In genomic region chr2:166059684-166060423, GRCm38 (mm10) we compare ENCODE assay signal across 10 mouse cellular contexts.
A peak's percentile ranks its signal among the peaks of the same experiment; 100 is the strongest.
DNase-seq lines count a peak whose midpoint lies in the region; ATAC-seq and TF ChIP-seq lines count a peak whose summit lies in the region.
"Had no signal": no experiment of that assay in that cellular context is flagged by ENCODE, and none has a peak within 500 bp of the region (broad histone marks: within the 10 kb centered on the region; RNA-seq: fewer than 3 reads in every experiment).

No protein-coding gene starts in this region.

- no peaks in the 10 kb centered on the region for H3K4me1 ChIP-seq in liver, adult 2 months (ENCODE audit: control insufficient read depth, insufficient read depth, low read length)
- no peaks in the 10 kb centered on the region for H3K4me1 ChIP-seq in liver, embryonic 11.5 days (replicated peaks; ENCODE audit: control insufficient read depth, insufficient read depth, low read length)
- H3K4me1 ChIP-seq in bone marrow, adult 2 months (ENCODE audit: control insufficient read depth, insufficient read depth, low read length): no peaks in the 10 kb centered on the region; the same call in 1 of the 2 replicates
- H3K4me1 ChIP-seq: liver, embryonic 15.5 days had no signal

- no peak overlapping the region for H3K9ac ChIP-seq in liver, adult 2 months (ENCODE audit: low read depth, low read length)
- no peak overlapping the region for H3K9ac ChIP-seq in liver, embryonic 11.5 days (ENCODE audit: low read depth, low read length)
- H3K9ac ChIP-seq: liver, embryonic 15.5 days had no signal

- H3K27ac ChIP-seq in liver, adult 2 months (replicated peaks; ENCODE audit: insufficient read depth, low read depth, low read length): no peak overlapping the region
- H3K27ac ChIP-seq in liver, embryonic 11.5 days (ENCODE audit: low read depth, low read length): no peak overlapping the region
- no peak overlapping the region for H3K27ac ChIP-seq in bone marrow, adult 2 months (ENCODE audit: control insufficient read depth, insufficient read depth, low read depth, low read length, poor library complexity)
- H3K27ac ChIP-seq: liver, embryonic 15.5 days had no signal

- 91% methylated on average over 7 of the region's 7 CpGs for WGBS in liver, adult 2 months
- 72% methylated on average over 7 of the region's 7 CpGs for whole genome bisulfite sequencing in liver, embryonic 11.5 days
- WGBS in bone marrow, adult 2 months: 79% methylated on average over 7 of the region's 7 CpGs

- DNase-seq in embryo, embryonic 10 days (ENCODE audit: low spot score): peak; percentile 46
- DNase-seq in embryo, embryonic 11 days: no peak
- no peak for DNase-seq in liver, adult 2 months (ENCODE audit: extremely low read depth, low read depth, low spot score)
- no peak for DNase-seq in liver, embryonic 11.5 days (ENCODE audit: low spot score)
- peak; percentile 72 to 81 for DNase-seq in left cerebral cortex, adult 18-20 months (ENCODE audit: low spot score in 2 of 2)
- peak; percentile 87 for DNase-seq in right cerebral cortex, adult 18-20 months

- H3K27me3 ChIP-seq in liver, adult 2 months (ENCODE audit: control insufficient read depth, insufficient read depth, low read length): no peaks in the 10 kb centered on the region
- H3K27me3 ChIP-seq in liver, embryonic 11.5 days (replicated peaks; ENCODE audit: control insufficient read depth, insufficient read depth, low read length): no peaks in the 10 kb centered on the region
- H3K27me3 ChIP-seq: liver, embryonic 15.5 days; Patski had no signal

- H3K4me2 ChIP-seq in liver, embryonic 11.5 days: no peak overlapping the region
- H3K4me2 ChIP-seq: liver, embryonic 15.5 days had no signal

- ATAC-seq in liver, embryonic 11.5 days (replicated peaks; ENCODE audit: low FRiP score): no peak
- no peak for ATAC-seq in erythroid progenitor cell, adult 5-6 weeks (replicated peaks; ENCODE audit: low FRiP score, poor library complexity, severe bottlenecking)
- ATAC-seq: Patski had no signal

- no peak for TF ChIP-seq POLR2A in liver, adult 2 months (IDR thresholded peaks at IDR 0.05; ENCODE audit: extremely low read depth, insufficient read depth, low read length)
- no peak for TF ChIP-seq POLR2A in bone marrow, adult 2 months (IDR thresholded peaks at IDR 0.05; ENCODE audit: borderline replicate concordance, control insufficient read depth, low read depth, low read length)

- peaks cover 50% of the 10 kb centered on the region for H3K36me3 ChIP-seq in liver, adult 2 months (ENCODE audit: control insufficient read depth, insufficient read depth, low read length)
- peaks cover 20% of the 10 kb centered on the region for H3K36me3 ChIP-seq in liver, embryonic 11.5 days (ENCODE audit: control insufficient read depth, insufficient read depth, low read length)

- no peaks in the 10 kb centered on the region for H3K79me2 ChIP-seq in liver, adult 2 months (ENCODE audit: control insufficient read depth, insufficient read depth, low read length)

- no peak overlapping the region for H3K4me3 ChIP-seq in liver, adult 2 months (ENCODE audit: insufficient read depth, low read depth, low read length)
- H3K4me3 ChIP-seq in liver, embryonic 11.5 days (ENCODE audit: low read depth, low read length): no peak overlapping the region
- no peak overlapping the region for H3K4me3 ChIP-seq in bone marrow, adult 2 months (replicated peaks; ENCODE audit: control insufficient read depth, low read depth, low read length)
- H3K4me3 ChIP-seq: liver, embryonic 15.5 days had no signal

- H3K9me3 ChIP-seq in liver, embryonic 11.5 days (ENCODE audit: control insufficient read depth, low read length): no peaks in the 10 kb centered on the region
- H3K9me3 ChIP-seq: liver, embryonic 15.5 days had no signal

- peak; percentile 78 for TF ChIP-seq CTCF in liver, adult 2 months (IDR thresholded peaks at IDR 0.05; ENCODE audit: low read depth, low read length)
- peak; percentile 62 for TF ChIP-seq CTCF in bone marrow, adult 2 months (IDR thresholded peaks at IDR 0.05; ENCODE audit: control insufficient read depth, insufficient read depth, low read length)

Comparison
In these comparisons a context has a peak if more than half of its experiments do, and no peak if none do; other contexts are left out.
1. DNase-seq: peak in embryo, embryonic 10 days (single experiment), left cerebral cortex, adult 18-20 months (2 of 2) and right cerebral cortex, adult 18-20 months (single experiment); none in embryo, embryonic 11 days (single experiment), liver, adult 2 months (single experiment) and liver, embryonic 11.5 days (single experiment).